Mouse (Mus musculus) ZHBTc4 (cell line): ENCODE measurements around the gene Mpp2.

Experiments used
- DNase-seq: peaks from one replicate; pipeline ENCODE4 v3.0.0-alpha.2; 2011; ENCODE audit warnings: low read depth, low spot score

The Mpp2 gene

GRCm38 (mm10) chr11:102072729-102073128, 15.6 kb downstream of the Mpp2 start:
- DNase-seq: no peak

- no peak for DNase-seq
These were observed 17.9 kb downstream of the Mpp2 start for GRCm38 (mm10) chr11:102070426-102070825.

- no peak for DNase-seq
These were observed 18.7 kb downstream of the Mpp2 start for GRCm38 (mm10) chr11:102069633-102070032.

GRCm38 (mm10) chr11:102068969-102069368, 19.3 kb downstream of the Mpp2 start:
- peak; percentile 68 for DNase-seq

GRCm38 (mm10) chr11:102063076-102063475, 25.2 kb downstream of the Mpp2 start:
- DNase-seq: no peak

- DNase-seq: peak; percentile 23
These were observed 26.3 kb downstream of the Mpp2 start for GRCm38 (mm10) chr11:102061941-102062473.

- peak; percentile 74 for DNase-seq
These were observed 26.9 kb downstream of the Mpp2 start for GRCm38 (mm10) chr11:102061236-102061940.

- peak; percentile 80 for DNase-seq
These were observed 34.5 kb downstream of the Mpp2 start for GRCm38 (mm10) chr11:102053847-102054246.

- DNase-seq: no peak
These were observed 35.1 kb downstream of the Mpp2 start for GRCm38 (mm10) chr11:102053183-102053582.

- DNase-seq: no peak
These were observed 35.6 kb downstream of the Mpp2 start for GRCm38 (mm10) chr11:102052697-102053096.

- DNase-seq: no peak
These were observed 36.4 kb downstream of the Mpp2 start for GRCm38 (mm10) chr11:102051954-102052353.

GRCm38 (mm10) chr11:102051541-102051940, 36.8 kb downstream of the Mpp2 start:
- DNase-seq: no peak

- DNase-seq: peak; percentile 83
These were observed 38.3 kb downstream of the Mpp2 start for GRCm38 (mm10) chr11:102049875-102050482.

- DNase-seq: no peak
These were observed 41.7 kb downstream of the Mpp2 start for GRCm38 (mm10) chr11:102046607-102047006.

GRCm38 (mm10) chr11:102044691-102045212, 43.6 kb downstream of the Mpp2 start:
- no peak for DNase-seq

GRCm38 (mm10) chr11:102043381-102043780, 44.9 kb downstream of the Mpp2 start:
- no peak for DNase-seq

GRCm38 (mm10) chr11:102042971-102043370, 45.3 kb downstream of the Mpp2 start:
- no peak for DNase-seq

GRCm38 (mm10) chr11:102041350-102041949, 46.9 kb downstream of the Mpp2 start, which contains the start of gene Cd300lg:
Gene Cd300lg (plus strand): TSS chr11:102041509.
- DNase-seq: no peak

GRCm38 (mm10) chr11:102040646-102041045, 47.7 kb downstream of the Mpp2 start:
- DNase-seq: peak; percentile 66

GRCm38 (mm10) chr11:102040138-102040524, 48.2 kb downstream of the Mpp2 start:
- DNase-seq: peak; percentile 97

GRCm38 (mm10) chr11:102039487-102040137, 48.7 kb downstream of the Mpp2 start:
- no peak for DNase-seq

- no peak for DNase-seq
These were observed 50.5 kb downstream of the Mpp2 start for GRCm38 (mm10) chr11:102037789-102038188.
